In genomic region chr17:22739173-22739572, GRCm38 (mm10) we compare ENCODE assay signal across 8 mouse cellular contexts.
DNase-seq lines count a peak whose midpoint lies in the region; ATAC-seq lines count a peak whose summit lies in the region.

No protein-coding gene starts in this region.

- H3K4me3 ChIP-seq in kidney, embryonic 14.5 days (ENCODE audit: low read length): peak overlapping the region; percentile 69
- H3K4me3 ChIP-seq in intestine, embryonic 14.5 days (ENCODE audit: low read depth, low read length): peak overlapping the region; percentile 40
- peak overlapping the region; percentile 67 for H3K4me3 ChIP-seq in midbrain, embryonic 16.5 days (ENCODE audit: low read depth, low read length)

- ATAC-seq in kidney, embryonic 14.5 days (ENCODE audit: low FRiP score, low TSS enrichment): peak; percentile 18; the same call in 1 of the 2 replicates
- peak; percentile 13 for ATAC-seq in common myeloid progenitor, adult 5-6 weeks (replicated peaks; ENCODE audit: low read depth, poor library complexity, severe bottlenecking)
- no peak for ATAC-seq in intestine, embryonic 14.5 days (replicated peaks; ENCODE audit: low FRiP score, low TSS enrichment, low read depth)
- peak; percentile 16; the same call in 1 of the 2 replicates for ATAC-seq in midbrain, embryonic 16.5 days

- no peaks in the 10 kb centered on the region for H3K4me1 ChIP-seq in kidney, embryonic 14.5 days (ENCODE audit: control insufficient read depth, insufficient read depth, low read length)
- no peaks in the 10 kb centered on the region for H3K4me1 ChIP-seq in intestine, embryonic 14.5 days (replicated peaks; ENCODE audit: control insufficient read depth, insufficient read depth, low read length)
- H3K4me1 ChIP-seq in midbrain, embryonic 16.5 days (ENCODE audit: control insufficient read depth, insufficient read depth, low read length): peaks cover 14% of the 10 kb centered on the region

- H3K9me3 ChIP-seq in kidney, embryonic 14.5 days (ENCODE audit: control insufficient read depth, low read length): no peaks in the 10 kb centered on the region
- H3K9me3 ChIP-seq in intestine, embryonic 14.5 days (ENCODE audit: control insufficient read depth, low read length): 0 out of 2 replicates have a peak, but pooled peaks cover 4% of the 10 kb centered on the region
- peaks cover 8% of the 10 kb centered on the region for H3K9me3 ChIP-seq in midbrain, embryonic 16.5 days (replicated peaks; ENCODE audit: control insufficient read depth, low read length, poor library complexity, severe bottlenecking)

- H3K27me3 ChIP-seq in kidney, embryonic 14.5 days (ENCODE audit: control insufficient read depth, insufficient read depth, low read length): no peaks in the 10 kb centered on the region
- H3K27me3 ChIP-seq in intestine, embryonic 14.5 days (replicated peaks; ENCODE audit: control insufficient read depth, insufficient read depth, low read length): no peaks in the 10 kb centered on the region
- no peaks in the 10 kb centered on the region for H3K27me3 ChIP-seq in midbrain, embryonic 16.5 days (ENCODE audit: control insufficient read depth, insufficient read depth, low read depth, low read length)

- peak overlapping the region; percentile 60 for H3K9ac ChIP-seq in kidney, embryonic 14.5 days (ENCODE audit: low read depth, low read length)
- H3K9ac ChIP-seq in intestine, embryonic 14.5 days (ENCODE audit: low read length): peak overlapping the region; percentile 61
- peak overlapping the region; percentile 84 for H3K9ac ChIP-seq in midbrain, embryonic 16.5 days (ENCODE audit: low read depth, low read length)

- 14% methylated on average over 12 of the region's 12 CpGs for WGBS in kidney, embryonic 14.5 days
- WGBS in intestine, embryonic 14.5 days: 6% methylated on average over 12 of the region's 12 CpGs
- WGBS in midbrain, embryonic 16.5 days: 11% methylated on average over 12 of the region's 12 CpGs

- peak overlapping the region; percentile 76 for H3K27ac ChIP-seq in kidney, embryonic 14.5 days (ENCODE audit: low read depth, low read length)
- H3K27ac ChIP-seq in intestine, embryonic 14.5 days (ENCODE audit: low read depth): peak overlapping the region; percentile 85
- H3K27ac ChIP-seq in midbrain, embryonic 16.5 days (ENCODE audit: low read length): peak overlapping the region; percentile 92

- no peaks in the 10 kb centered on the region for H3K36me3 ChIP-seq in kidney, embryonic 14.5 days (ENCODE audit: control insufficient read depth, insufficient read depth, low read length)
- H3K36me3 ChIP-seq in intestine, embryonic 14.5 days (ENCODE audit: control insufficient read depth, insufficient read depth, low read length): no peaks in the 10 kb centered on the region
- peaks cover 10% of the 10 kb centered on the region for H3K36me3 ChIP-seq in midbrain, embryonic 16.5 days (ENCODE audit: control insufficient read depth, insufficient read depth, low read length)

- DNase-seq in kidney, adult 11 months: no peak
- no peak for DNase-seq in intestine, embryonic 14.5 days (ENCODE audit: low spot score)
- no peak for DNase-seq in right cerebral cortex, postnatal 10 days (ENCODE audit: low spot score in 2 of 2)
- DNase-seq in cerebellum, adult 18-20 months: no peak
- DNase-seq in kidney, postnatal 36 days: no peak

- peak overlapping the region; percentile 60 for H3K4me2 ChIP-seq in kidney, embryonic 14.5 days (replicated peaks; ENCODE audit: low read depth, low read length)
- H3K4me2 ChIP-seq in intestine, embryonic 14.5 days (ENCODE audit: low read length): peak overlapping the region; percentile 46
- H3K4me2 ChIP-seq in midbrain, embryonic 16.5 days (ENCODE audit: low read length): peak overlapping the region; percentile 64
